Mouse (Mus musculus) MEL (cell line): ENCODE results near the gene Ccl26.

Source experiments
- CTCF ChIP-seq, 3 experiments: IDR thresholded peaks in 2 of 3; conservative IDR thresholded peaks in 1 of 3; 2 replicates each; pipeline ENCODE4 v1.5.1; 2011 to 2012; ENCODE audit warnings: low read length in 3 of 3, low read depth in 2 of 3, mild to moderate bottlenecking in 2 of 3, improper control_type of control experiment in 1 of 3, inconsistent platforms in 1 of 3, mixed read lengths in 1 of 3, moderate library complexity in 1 of 3; ENCODE audit not compliant: control insufficient read depth in 1 of 3, insufficient read depth in 1 of 3, poor library complexity in 1 of 3, severe bottlenecking in 1 of 3
- NRF1 ChIP-seq: IDR thresholded peaks from 2 replicates; pipeline ENCODE4 v1.6.1; 2014; ENCODE audit warnings: low read depth, mild to moderate bottlenecking, inconsistent platforms, low read length, improper control_type of control experiment, moderate library complexity; ENCODE audit not compliant: poor library complexity, insufficient read depth, severe bottlenecking

DNA sequence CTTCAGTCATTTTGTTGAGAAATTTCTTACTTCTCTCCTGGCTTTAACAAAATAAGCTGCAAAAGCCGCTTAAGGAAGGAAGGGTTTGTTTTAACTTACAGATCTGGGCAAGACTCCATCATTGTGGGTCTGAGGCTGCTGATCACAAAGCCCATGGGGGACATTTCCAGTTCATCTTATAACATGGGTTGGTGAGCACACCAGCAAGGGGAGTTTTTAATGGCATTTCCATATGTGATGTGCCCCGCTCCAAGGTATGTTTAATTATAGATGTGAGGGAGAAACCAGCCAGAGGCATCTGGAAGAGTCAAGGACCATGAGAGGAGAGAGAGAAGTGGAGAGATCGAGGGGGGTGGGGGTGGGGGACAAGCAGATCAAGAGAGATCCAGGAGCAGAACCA lies 5.7 kb downstream of the Ccl26 start:
- TF ChIP-seq NRF1 (no peak), CTCF (IDR thresholded peaks at IDR 0.05 in 2 of 3, conservative IDR thresholded peaks at IDR 0.05 in 1 of 3; ENCODE audit: control insufficient read depth in 1 of 3, insufficient read depth in 1 of 3, low read depth in 2 of 3, low read length in 3 of 3, poor library complexity in 1 of 3, severe bottlenecking in 1 of 3) (no peak)
